Mouse (Mus musculus) gastrocnemius, adult 18-20 months (tissue): Measurements from ENCODE around the gene Wapl. TPM values are rescaled to one million over a fixed set of nuclear protein-coding genes. Genes with fewer than 3 reads are reported as not detected.

Source experiments
- DNase-seq: peaks from one replicate; pipeline ENCODE4 v3.0.0; 2021; ENCODE audit warnings: low spot score
- total RNA-seq, 2 experiments: library from RNA; stranded (reverse); gene quantifications; 2 replicates each; pipeline ENCODE4 v1.2.3; 2021

Gene Wapl
- total RNA-seq, 2 experiments from 2014 or later, result 34.4 to 40.5 TPM

- DNase-seq, result no peak
These were observed 20.2 kb downstream of the Wapl start for GRCm38 (mm10) chr14:34693970-34694369.

- DNase-seq, result peak; percentile 22
These were observed 23.6 kb downstream of the Wapl start for GRCm38 (mm10) chr14:34697376-34697775.

- DNase-seq, result no peak
These were observed 36.5 kb downstream of the Wapl start for GRCm38 (mm10) chr14:34710209-34710608.

- no peak for DNase-seq
These were observed 38.3 kb downstream of the Wapl start for GRCm38 (mm10) chr14:34712027-34712426.

- no peak for DNase-seq
These were observed 39.1 kb downstream of the Wapl start for GRCm38 (mm10) chr14:34712857-34713256.

- DNase-seq, result no peak
These were observed 44.4 kb downstream of the Wapl start for GRCm38 (mm10) chr14:34718150-34718549.

GRCm38 (mm10) chr14:34727709-34728108, 54.0 kb downstream of the Wapl start:
- no peak for DNase-seq

GRCm38 (mm10) chr14:34735405-34735804, 61.7 kb downstream of the Wapl start:
- no peak for DNase-seq

GRCm38 (mm10) chr14:34745401-34745800, 71.7 kb downstream of the Wapl start:
- no peak for DNase-seq

GRCm38 (mm10) chr14:34755731-34756130, 82.0 kb downstream of the Wapl start:
- DNase-seq, result no peak

- DNase-seq, result no peak
These were observed 86.2 kb downstream of the Wapl start for GRCm38 (mm10) chr14:34759938-34760337.

GRCm38 (mm10) chr14:34761082-34761959, 87.6 kb downstream of the Wapl start:
- peak; percentile 25 for DNase-seq

- DNase-seq, result peak; percentile 24
These were observed 89.0 kb downstream of the Wapl start for GRCm38 (mm10) chr14:34762682-34763081.

GRCm38 (mm10) chr14:34763771-34764539, 90.2 kb downstream of the Wapl start:
- DNase-seq, result no peak

GRCm38 (mm10) chr14:34764908-34765307, 91.2 kb downstream of the Wapl start:
- no peak for DNase-seq

GRCm38 (mm10) chr14:34765380-34765779, 91.7 kb downstream of the Wapl start:
- DNase-seq, result no peak

- no peak for DNase-seq
These were observed 92.5 kb downstream of the Wapl start for GRCm38 (mm10) chr14:34766181-34766580.

GRCm38 (mm10) chr14:34768373-34768772, 94.6 kb downstream of the Wapl start:
- peak; percentile 78 for DNase-seq

GRCm38 (mm10) chr14:34769021-34769566, 95.4 kb downstream of the Wapl start:
- DNase-seq, result peak; percentile 69

GRCm38 (mm10) chr14:34769567-34770158, 95.9 kb downstream of the Wapl start:
- DNase-seq, result no peak

GRCm38 (mm10) chr14:34770467-34770866, 96.7 kb downstream of the Wapl start:
- no peak for DNase-seq

GRCm38 (mm10) chr14:34771601-34772000, 97.9 kb downstream of the Wapl start:
- no peak for DNase-seq
